Mouse (Mus musculus): ENCODE measurements around the gene Uqcc1. TPM values are rescaled to one million over a fixed set of nuclear protein-coding genes. Genes with fewer than 3 reads are reported as not detected.

Uqcc1 gene
- total RNA-seq, 2 experiments from 2014 or later, result 92.3 to 106 TPM

GRCm38 (mm10) chr2:155817301-155818245 is 112.5 kb downstream of the Uqcc1 start:
- DNase-seq (ENCODE audit: low spot score in 2 of 2), result peak in 1 of 2 experiments; percentile 35

GRCm38 (mm10) chr2:155816179-155816578 is 113.9 kb downstream of the Uqcc1 start:
- no peak for DNase-seq (ENCODE audit: low spot score in 2 of 2)

GRCm38 (mm10) chr2:155814829-155815228 is 115.3 kb downstream of the Uqcc1 start:
- no peak for DNase-seq (ENCODE audit: low spot score in 2 of 2)

- DNase-seq (ENCODE audit: low spot score in 2 of 2), result no peak
Measured at GRCm38 (mm10) chr2:155812637-155813036, 117.5 kb downstream of the Uqcc1 start.

GRCm38 (mm10) chr2:155811821-155812396 is 118.2 kb downstream of the Uqcc1 start:
- peak; percentile 55 to 62 for DNase-seq (ENCODE audit: low spot score in 2 of 2)

GRCm38 (mm10) chr2:155809620-155810019 is 120.5 kb downstream of the Uqcc1 start:
- no peak for DNase-seq (ENCODE audit: low spot score in 2 of 2)

GRCm38 (mm10) chr2:155807408-155807807 is 122.7 kb downstream of the Uqcc1 start:
- DNase-seq (ENCODE audit: low spot score in 2 of 2), result no peak

- DNase-seq (ENCODE audit: low spot score in 2 of 2), result peak in 1 of 2 experiments; percentile 49
Measured at GRCm38 (mm10) chr2:155806548-155806947, 123.6 kb downstream of the Uqcc1 start.

GRCm38 (mm10) chr2:155805925-155806255 is 124.2 kb downstream of the Uqcc1 start:
- DNase-seq (ENCODE audit: low spot score in 2 of 2), result no peak

- DNase-seq (ENCODE audit: low spot score in 2 of 2), result peak in 1 of 2 experiments; percentile 54
Measured at GRCm38 (mm10) chr2:155805231-155805924, 124.7 kb downstream of the Uqcc1 start.

GRCm38 (mm10) chr2:155804053-155804452 is 126.1 kb downstream of the Uqcc1 start:
- DNase-seq (ENCODE audit: low spot score in 2 of 2), result no peak

GRCm38 (mm10) chr2:155802761-155803160 is 127.3 kb downstream of the Uqcc1 start:
- no peak for DNase-seq (ENCODE audit: low spot score in 2 of 2)

GRCm38 (mm10) chr2:155798613-155799012 is 131.5 kb downstream of the Uqcc1 start:
- no peak for DNase-seq (ENCODE audit: low spot score in 2 of 2)

Other genes starting within 250 kb of the Uqcc1 start
- 100 to 1,000 TPM; 129 to 141 TPM for gene Trpc4ap, start 237.9 kb downstream of the Uqcc1 start, total RNA-seq (2021)
- gene Edem2, start 200.8 kb downstream of the Uqcc1 start, total RNA-seq (2021), result 10 to 100 TPM; 42.0 to 43.8 TPM
- gene Gm17581, start 194.4 kb downstream of the Uqcc1 start, total RNA-seq (2021), result not detected
- 10 to 100 TPM; 30.2 to 32.7 TPM for gene Procr, start 179.2 kb downstream of the Uqcc1 start, total RNA-seq (2021)
- 1 to 10 TPM; 5.3 to 6.9 TPM for gene Mmp24, start 155.0 kb downstream of the Uqcc1 start, total RNA-seq (2021)
- 10 to 100 TPM; 72.5 to 72.6 TPM for gene BC029722, start 110.9 kb downstream of the Uqcc1 start, total RNA-seq (2021)
- 100 to 1,000 TPM; 137 to 148 TPM for gene Eif6, start 103.4 kb downstream of the Uqcc1 start, total RNA-seq (2021)
- gene Fam83c, start 95.5 kb downstream of the Uqcc1 start, total RNA-seq (2021), result not detected
- gene Gm15557, start 10.4 kb upstream of the Uqcc1 start, total RNA-seq (2021), result not detected
- 1 to 10 TPM in 1 of 2 experiments, under 1 TPM in 1; 0.64 to 1.1 TPM for gene Gdf5, start 15.1 kb upstream of the Uqcc1 start, total RNA-seq (2021)
- 10 to 100 TPM; 26.8 to 29.9 TPM for gene Cep250, start 26.1 kb upstream of the Uqcc1 start, total RNA-seq (2021)
- gene 6430550D23Rik, start 77.7 kb upstream of the Uqcc1 start, total RNA-seq (2021), result 1 to 10 TPM; 2.8 to 3.9 TPM
- 100 to 1,000 TPM; 224 to 225 TPM for gene Ergic3, start 77.7 kb upstream of the Uqcc1 start, total RNA-seq (2021)
- not detected for gene Fer1l4, start 122.6 kb upstream of the Uqcc1 start, total RNA-seq (2021)
- gene Spag4, start 134.9 kb upstream of the Uqcc1 start, total RNA-seq (2021), result 1 to 10 TPM; 3.2 to 5.8 TPM
- gene Cpne1, start 181.7 kb upstream of the Uqcc1 start, total RNA-seq (2021), result 10 to 100 TPM; 25.5 to 27.7 TPM
- gene Rbm12, start 181.7 kb upstream of the Uqcc1 start, total RNA-seq (2021), result 10 to 100 TPM; 45.5 to 49.1 TPM
- gene Gm28036, start 196.8 kb upstream of the Uqcc1 start, total RNA-seq (2021), result 10 to 100 TPM; 36.7 to 44.4 TPM
- gene Romo1, start 213.7 kb upstream of the Uqcc1 start, total RNA-seq (2021), result 100 to 1,000 TPM; 255 to 270 TPM
- gene Nfs1, start 213.9 kb upstream of the Uqcc1 start, total RNA-seq (2021), result 10 to 100 TPM; 67.9 to 74.5 TPM
- gene Rbm39, start 249.9 kb upstream of the Uqcc1 start, total RNA-seq (2021), result 100 to 1,000 TPM; 525 to 551 TPM

Data from adrenal gland, postnatal 4 days (tissue).